Mouse (Mus musculus) gastrocnemius, postnatal 36 days (tissue): ENCODE data around the gene Slc36a3. TPM values are rescaled to one million over a fixed set of nuclear protein-coding genes. Genes with fewer than 3 reads are reported as not detected.
"Not testable (repeated sequence)": the region's sequence is repeated elsewhere in the genome, so short reads cannot be mapped to it uniquely, and the experiment has no call there.

Source experiments
- DNase-seq, 2 experiments: peaks; one replicate each; pipeline ENCODE4 v3.0.0; 2022
- intact Hi-C: fragments of 180-260 bp; cut with DNase I; formaldehyde crosslinking; loops from one replicate; pipeline ENCODE4 v1.15.1; 2025
- total RNA-seq, 2 experiments: library from RNA; stranded (reverse); gene quantifications; 2 replicates each; pipeline ENCODE4 v1.2.3; 2021

The Slc36a3 gene
- total RNA-seq, 2 experiments from 2014 or later = not detected

DNA sequence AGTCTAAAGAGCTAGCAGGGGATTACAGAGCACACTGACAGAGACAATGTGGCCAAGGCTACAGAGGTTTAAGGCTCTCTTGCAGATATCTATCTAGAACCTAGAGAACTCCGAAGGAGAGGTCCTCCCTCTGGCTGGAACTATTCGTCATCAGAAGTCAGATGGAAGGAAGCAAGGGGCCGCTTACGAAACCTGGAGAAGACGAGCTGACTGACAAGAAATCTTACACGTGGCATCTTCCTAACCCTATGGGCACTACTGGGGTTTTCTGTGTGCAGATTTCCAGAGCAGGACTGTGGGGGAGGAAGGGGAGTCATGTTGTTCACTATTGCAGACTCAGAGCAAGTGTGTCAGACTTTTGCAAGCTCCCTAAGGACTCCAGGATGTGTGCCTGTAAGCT lies 4.1 kb downstream of the Slc36a3 start:
- intact Hi-C loops = no loop called here
- no peak for DNase-seq

DNA sequence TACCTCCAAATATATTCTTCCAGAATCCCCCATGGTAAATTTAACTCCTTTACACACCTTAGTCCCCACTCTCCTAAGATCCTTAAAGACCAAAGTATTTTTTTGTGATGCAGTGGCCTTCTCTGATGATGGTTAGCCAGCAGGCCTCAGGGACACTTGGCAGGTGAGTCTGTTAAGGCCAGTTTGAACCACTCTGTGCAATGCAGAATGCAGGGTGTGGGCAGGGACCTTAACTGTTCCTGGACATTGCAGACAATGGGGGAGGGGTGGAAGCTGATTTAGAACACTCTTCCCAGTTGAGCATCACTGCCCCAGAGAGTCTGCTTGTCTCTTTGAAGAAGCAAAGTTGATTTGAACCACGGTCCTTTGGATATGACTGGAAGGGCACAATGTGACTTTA lies 4.7 kb downstream of the Slc36a3 start:
- intact Hi-C loops = no loop called here

DNA sequence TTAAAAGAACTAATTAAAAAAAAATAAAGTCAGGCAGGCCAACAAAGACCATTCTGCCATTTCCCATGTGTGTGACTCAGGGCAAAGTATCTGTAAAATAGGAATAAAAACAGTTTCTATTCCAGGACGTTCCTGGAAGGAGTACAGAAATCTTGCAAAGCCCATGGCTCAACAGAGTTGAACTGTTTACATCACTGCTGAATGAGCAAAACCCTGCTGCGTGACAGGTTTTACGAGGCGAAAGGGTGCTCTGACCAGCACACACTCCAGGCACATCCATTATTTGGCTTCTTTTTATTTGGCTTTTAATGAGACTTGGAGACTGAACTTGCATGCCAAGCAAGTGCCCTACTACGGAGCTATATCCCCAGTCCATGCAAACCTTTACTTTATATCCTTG lies 7.5 kb downstream of the Slc36a3 start:
- intact Hi-C loops = no loop called here
- no peak for DNase-seq

More for the DNA sequence above, 4.7 kb downstream of the Slc36a3 start:
- DNase-seq = no peak

DNA sequence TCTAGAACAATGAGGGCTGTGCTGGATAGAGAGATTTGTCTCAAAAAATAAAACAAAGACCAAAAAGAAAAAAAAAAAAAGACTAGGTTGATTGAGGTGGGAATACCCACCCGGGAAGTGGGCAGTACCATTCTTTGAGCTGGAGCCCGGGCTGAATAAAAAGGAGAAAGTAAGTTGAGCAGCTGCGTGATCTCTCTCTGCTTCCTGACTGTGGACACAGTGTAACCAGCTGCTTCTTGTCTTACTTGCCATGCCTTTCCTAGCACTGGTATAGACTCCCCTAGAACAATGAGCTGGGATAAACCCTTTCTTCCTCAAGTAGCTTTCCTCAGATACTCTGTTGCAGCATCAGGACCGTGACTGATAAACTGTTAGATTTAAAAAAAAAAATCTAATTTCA lies 10.0 kb downstream of the Slc36a3 start:
- no peak for DNase-seq

DNA sequence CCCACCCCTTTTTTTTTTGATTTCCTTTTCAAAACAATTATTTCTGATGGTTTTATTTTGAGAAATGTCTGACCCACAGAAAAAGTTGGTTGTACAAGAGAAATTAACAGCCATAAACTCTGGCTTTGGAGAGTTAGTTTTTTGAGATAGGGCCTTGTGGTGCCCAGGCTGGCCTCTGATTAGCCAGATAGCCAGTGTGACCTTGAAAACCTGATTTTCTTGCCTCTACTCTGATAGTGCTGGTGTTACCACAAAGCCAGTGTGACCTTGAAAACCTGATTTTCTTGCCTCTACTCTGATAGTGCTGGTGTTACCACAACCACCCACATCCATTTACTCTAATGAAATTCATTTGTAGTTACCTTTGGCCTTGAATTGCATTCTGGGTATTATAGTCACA lies 13.9 kb downstream of the Slc36a3 start:
- intact Hi-C loops = no loop called here
- no peak for DNase-seq

More for the DNA sequence above, 10.0 kb downstream of the Slc36a3 start:
- intact Hi-C loops = no loop called here

DNA sequence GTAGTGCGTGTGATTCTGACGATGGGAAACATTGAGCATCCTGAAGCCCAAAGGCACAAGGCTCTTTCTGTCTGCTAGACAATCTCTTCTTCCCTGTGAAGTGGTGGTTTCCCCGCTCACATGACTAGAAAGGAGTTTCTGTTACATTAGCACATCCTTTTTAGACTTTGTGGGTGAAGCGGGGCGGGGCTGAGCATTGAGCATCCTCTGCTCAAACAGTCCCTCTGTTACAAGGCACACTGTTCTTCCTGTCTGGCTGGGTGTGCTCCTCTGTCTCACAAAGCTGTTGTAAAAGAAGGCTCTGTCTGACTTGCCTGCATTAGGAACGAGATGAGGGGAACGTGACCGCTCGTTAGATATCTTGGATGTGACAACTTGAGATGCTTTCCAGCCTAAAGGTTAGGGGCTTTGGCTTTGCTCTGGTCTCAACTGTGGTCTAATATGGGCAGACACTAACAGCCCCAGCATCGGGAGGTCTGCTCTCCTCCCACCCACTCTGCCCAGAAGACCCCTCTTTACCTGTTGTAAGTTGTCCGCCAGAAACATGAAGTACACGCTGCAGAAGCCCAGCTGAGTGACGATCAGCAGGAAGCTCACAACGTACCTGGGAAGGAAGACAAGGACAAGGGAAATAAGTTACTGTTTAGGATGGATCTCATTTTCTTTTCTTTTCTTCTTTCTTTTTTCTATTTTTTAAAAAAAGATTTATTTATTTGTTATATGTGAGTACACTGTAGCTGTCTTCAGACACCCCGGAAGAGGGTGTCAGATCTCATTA lies 14.5 kb downstream of the Slc36a3 start:
- intact Hi-C loops = no loop called here
- no peak for DNase-seq

DNA sequence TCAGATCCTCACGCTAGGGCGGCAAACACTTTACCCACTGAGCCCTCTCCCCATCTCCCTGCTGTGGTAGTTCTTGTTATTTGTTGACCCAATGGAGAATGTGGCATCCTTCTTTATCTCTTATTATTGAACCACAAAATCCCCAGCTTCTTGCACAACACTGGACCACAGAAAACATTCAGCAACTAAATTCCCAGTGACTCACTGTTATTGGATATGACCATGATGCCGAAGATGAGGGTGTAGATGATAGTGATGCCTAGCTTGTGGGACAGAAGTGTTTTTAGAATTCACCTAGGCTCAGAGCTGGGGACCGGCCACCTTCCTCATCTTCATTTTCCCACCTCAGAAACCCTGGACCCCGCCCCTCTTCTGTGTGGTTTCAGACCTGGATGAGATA lies 16.6 kb downstream of the Slc36a3 start:
- intact Hi-C loops = no loop called here
- DNase-seq = no peak

DNA sequence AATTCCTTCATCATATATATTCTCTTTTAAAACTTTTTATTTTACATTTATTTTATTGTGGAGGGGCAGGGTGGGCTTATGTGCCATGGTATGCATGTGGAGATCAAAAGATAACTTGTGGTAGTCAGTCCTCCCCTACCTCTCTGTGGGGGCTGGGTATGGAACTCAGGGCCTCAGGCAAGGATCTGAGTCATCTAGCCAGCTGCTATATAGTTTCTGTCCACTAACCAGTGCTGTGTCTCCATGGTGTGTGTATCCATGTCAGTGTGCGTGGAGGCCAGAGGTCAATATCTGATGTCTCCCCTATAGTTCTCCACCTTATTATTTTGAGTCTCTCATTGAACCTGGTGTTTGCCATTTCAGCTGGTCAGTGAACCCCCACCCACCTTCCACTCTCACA lies 17.1 kb downstream of the Slc36a3 start:
- DNase-seq = no peak
- intact Hi-C loops = no loop called here

DNA sequence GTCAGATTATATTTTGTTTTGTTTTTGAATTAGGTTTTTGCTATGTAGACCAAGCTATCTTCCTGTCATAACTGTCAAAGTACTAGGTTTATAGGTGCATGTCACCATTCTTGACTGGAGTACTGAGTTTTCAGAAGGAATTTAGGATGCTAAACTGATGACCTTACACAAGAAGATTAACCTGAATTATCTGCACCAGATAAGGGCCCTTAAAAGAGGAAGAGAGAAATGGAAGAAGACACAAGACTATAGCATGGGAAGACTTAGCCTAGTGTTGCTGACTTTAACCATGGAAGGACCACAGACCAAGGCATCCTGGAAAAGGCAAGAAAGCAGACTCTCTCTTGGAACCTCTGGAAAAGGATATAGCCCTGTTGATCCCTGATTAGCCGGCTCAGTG lies 18.3 kb downstream of the Slc36a3 start:
- intact Hi-C loops = no loop called here
- no peak for DNase-seq

DNA sequence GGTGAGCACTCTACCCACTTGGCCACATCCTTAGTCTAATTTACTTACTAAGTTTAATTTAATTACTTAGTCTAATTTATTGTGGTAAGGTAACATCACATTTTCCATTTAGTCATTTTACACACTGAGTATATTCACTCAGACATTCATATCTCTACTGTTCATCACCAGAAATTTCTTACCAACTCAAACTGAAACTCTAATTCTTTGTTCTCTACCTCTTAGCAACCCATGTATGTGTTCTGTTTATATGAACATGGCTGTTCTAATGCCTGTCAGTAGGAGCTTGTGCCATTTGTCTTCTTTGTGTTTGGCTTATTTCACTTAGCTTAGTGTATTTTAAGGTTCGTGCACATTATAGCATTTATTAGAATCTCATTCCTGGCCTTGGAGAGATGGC lies 19.6 kb downstream of the Slc36a3 start:
- intact Hi-C loops = no loop called here
- DNase-seq = no peak

DNA sequence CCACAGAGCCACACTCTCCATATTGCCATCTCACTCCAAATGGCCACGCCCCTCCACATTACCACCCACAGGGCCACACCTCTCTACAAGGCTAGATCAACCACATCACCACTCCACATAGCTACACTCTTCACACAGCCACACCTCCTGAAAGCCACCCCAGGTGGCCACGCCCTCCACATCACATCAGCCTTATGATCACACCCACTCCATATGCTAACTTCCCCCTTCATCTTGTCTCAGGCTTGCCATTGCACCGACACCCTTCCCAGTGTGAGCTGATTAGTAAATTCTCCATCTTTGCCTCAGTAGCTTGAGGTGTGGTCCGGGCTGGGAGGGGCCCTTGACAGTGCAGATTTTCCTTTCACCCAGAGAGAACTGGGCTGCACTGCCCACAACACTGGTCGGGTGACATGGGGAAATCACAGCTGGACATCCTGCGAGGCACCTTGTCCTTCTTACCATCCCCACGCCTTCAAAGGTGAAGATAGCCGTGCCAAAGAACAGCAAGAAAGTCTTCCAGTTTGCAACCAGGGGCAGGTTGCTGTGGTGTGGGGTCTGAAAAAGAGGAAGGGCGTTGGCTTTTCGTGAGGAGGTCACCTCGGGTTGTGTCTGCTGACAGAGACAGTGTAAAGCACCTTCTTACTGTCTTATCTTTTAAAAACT lies 20.3 kb downstream of the Slc36a3 start:
- DNase-seq = no peak
- intact Hi-C loops = no loop called here

DNA sequence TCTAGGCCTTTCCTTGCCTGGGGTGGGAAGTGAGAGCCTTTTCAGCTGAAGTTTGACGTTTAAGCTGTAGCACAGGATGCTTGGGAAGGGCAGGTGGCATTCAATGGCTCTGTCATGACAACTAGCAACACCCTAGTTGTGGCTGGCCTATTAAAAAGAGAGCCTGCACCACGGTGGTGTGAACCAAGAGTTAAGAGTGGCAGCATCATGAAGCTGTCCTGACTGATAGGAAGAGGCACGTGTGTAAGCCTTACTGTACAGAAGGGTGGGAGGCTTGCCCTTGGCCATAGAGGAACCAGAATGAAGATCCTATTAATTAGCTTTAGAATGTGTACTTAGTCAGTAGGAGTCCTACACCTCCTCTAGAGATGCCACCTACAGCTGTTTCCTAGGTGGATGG lies 23.1 kb downstream of the Slc36a3 start:
- no peak for DNase-seq
- intact Hi-C loops = no loop called here

DNA sequence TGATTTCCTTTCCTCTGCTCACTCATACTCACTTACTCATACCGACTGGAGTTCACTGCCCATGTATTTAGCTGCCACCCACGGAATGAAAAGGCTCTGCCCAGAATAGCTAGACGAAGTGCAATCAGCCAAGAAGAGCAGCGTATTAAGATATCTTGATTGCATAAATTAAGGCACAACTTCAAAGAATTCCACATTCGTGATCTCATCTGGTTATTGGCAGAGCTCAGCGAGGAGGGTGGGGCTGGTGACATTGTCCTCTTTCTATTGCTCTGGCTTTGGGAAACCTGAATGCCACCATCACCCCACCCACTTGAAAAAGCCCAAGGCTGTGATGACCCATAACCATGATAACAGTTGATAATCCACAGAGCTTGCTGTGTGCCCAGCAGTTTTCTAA lies 23.6 kb downstream of the Slc36a3 start:
- DNase-seq = no peak
- intact Hi-C loops = no loop called here

DNA sequence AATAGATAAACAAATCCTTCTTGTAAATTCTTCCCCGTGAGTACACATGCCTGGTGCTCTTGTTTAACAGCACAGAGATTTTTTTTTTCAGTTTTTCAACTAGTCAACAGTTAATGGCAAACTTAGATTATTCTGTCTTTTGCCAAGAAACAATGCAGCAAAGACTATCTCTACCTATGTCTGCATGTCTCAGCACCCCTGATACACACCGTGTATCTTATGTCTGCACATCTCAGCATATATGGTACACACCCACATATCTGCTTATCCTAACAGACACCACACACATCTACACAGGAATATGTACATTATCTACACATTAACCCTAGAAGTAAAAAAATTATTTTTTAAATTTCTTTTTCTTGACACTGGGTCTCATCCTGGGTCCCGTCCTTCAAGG lies 24.8 kb downstream of the Slc36a3 start:
- intact Hi-C loops = no loop called here
- no peak for DNase-seq

DNA sequence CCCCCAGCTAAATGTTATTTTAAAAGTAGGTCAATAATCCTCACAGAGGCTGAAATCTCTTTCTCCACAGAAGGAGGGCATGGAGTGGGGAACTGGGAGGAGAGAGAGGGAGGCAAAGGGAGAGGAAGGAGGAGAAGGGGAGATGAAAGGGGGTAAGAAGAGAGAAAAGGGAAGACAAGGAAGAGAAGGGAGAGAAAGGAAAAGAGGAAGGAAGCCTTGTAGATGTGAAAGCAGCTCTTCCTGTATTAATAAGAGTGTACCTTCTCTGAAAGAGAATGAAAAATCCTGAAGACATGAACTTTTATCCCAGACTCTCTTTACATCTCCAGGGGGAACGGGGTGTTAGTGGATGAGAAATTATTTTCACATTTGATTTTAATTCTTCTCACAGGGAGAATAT lies 30.1 kb downstream of the Slc36a3 start:
- intact Hi-C loops = no loop called here
- DNase-seq = no peak

DNA sequence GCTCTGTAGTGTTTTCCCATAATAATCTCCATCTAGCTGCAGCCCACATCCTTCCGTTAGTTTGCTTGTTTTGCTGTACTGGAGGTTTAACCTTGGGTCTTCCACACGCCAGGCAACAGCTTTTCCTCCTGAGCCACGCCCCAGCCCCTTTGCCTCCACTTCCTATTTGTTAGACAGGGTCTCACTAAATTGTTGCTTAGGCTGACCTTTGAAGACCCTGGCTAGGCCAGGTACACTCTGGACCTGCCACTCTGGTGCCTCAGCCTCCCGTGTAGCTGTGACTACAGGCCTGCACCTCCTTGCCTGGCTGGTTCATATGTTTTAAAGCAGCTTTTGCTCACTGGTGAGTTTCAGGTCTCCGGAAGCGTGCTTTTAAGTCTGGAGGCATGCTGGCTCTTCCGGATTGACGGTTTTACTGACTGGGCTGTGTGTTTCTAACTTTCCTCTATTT lies 30.7 kb downstream of the Slc36a3 start:
- DNase-seq = no peak
- intact Hi-C loops = no loop called here

DNA sequence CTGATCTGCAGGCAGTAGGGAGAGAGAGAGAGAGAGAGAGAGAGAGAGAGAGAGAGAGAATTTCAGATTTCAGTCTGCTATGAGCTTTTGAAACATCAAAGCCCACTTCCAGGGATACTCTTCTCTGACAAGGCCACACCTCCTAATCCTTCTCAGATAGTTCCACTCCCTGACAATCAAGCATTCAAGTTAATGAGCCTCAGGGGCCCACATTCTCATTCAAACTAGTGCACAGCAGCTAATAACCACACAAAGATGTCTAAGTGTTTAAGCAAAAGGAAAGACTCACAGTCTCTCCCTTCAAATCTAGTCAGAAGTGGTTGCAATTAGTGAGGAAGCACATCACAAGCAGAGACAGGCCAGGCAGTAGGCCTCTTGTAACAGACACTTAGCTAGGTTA lies 31.2 kb downstream of the Slc36a3 start:
- no peak for DNase-seq
- intact Hi-C loops = no loop called here

DNA sequence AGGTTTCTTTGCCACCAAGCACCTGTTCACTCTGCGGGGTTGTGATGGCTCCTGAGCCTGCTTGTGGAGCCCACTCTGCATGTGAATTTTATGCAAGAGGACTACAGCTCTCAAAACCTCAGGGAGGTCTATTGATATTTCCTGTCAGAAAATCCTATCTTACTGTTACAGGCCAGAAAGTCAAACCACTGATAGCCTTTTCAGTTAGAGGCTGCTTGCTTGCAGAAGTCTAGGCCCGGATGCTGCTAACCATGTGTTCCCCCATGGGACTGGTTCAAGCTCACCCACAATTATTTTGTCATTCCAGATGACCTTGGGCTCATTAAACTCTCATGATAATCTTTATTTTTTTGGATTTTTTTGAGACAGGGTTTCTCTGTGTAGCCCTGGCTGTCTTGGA lies 34.5 kb downstream of the Slc36a3 start:
- intact Hi-C loops = no loop called here
- DNase-seq = no peak

DNA sequence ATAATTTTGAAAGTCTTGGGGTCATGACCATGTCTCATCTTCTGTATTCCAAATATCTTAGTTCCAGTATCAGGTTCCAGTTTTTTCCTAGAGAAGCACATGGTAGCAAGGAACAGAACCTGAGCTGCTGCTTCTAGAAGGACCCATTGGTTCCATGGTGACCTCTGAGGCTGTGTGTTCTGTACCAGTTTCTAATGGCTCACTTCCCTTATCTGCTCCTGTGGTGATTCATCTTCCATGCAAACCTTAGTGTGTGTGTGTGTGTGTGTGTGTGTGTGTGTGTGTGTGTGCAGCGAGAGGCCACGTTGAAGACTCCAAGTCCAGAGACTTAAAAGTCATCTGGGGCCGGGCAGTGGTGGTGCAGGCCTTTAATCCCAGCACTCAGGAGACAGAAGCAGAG lies 35.5 kb downstream of the Slc36a3 start:
- intact Hi-C loops = no loop called here
- no peak for DNase-seq

DNA sequence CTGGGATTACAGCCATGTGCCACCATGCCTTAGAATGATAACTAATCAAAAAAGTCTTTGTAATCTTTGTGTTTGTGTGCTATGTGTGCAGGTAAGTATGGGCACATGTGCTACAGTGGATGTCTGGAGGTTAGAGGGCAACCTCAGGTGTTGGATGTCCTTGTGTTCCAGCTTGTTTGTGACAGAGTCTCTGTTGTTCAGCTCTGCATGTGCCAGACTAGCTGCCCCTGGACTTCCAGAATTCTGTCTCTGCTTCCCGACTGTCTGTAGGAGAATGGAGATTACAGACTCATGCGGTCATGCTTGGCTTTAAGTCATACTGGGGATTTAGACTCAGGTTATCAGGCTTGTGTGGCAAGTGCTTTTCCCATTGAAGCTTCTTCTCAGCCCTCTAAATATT lies 37.2 kb downstream of the Slc36a3 start:
- DNase-seq = no peak
- intact Hi-C loops = no loop called here

DNA sequence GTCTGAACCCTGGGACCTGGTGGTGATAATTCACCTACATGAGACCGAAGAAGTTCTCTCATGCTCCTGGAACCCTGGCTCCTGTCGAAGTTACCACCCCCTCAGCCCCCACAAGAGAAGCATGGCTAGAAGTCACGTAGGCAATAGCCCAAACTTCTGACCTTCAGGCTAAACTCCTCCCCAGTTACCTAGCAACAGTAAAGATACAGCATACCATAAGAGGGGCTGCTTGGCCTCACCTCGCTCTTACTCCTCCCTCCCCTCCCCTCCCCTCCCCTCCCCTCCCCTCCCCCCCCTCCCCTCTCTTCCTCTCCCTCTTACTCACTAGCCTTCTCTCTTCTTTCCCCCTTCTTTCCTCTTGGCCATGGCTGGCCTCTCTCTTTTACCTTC lies 37.7 kb downstream of the Slc36a3 start:
- intact Hi-C loops = not testable (repeated sequence)

DNA sequence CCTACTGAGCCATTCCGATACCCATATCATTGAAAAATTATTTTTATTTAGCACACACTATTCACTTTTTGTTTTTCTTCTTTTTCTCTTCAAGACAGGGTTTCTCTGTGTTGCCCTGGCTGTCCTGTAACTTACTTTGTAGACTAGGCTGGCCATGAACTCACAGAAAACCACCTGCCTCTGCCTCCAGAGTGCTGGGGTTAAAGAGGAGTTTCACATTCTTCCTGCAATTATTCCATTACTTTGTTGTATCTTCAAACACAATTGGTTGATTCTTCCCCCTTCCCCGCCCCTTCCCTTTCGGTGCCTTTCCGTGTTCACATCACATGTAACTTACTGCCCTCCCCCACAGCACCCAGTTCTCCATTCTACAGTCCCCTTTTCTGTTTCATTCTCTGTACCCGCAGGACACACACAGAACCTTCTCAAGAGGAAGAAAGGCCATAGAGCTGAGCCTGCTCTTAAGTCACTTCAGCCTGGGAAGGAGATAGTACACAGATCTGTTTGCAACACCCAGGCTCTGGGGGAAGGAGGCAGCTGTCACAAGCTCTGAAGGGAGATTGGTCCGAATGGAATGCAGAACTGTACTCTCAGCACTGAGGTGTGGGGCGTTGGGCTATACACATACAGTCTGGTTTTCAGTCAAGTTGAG lies 38.2 kb downstream of the Slc36a3 start:
- DNase-seq = no peak
- intact Hi-C loops = no loop called here

More for the DNA sequence above, 37.7 kb downstream of the Slc36a3 start:
- not testable (repeated sequence) for DNase-seq
